8 mouse cellular contexts compared by ENCODE assay signal in genomic region chr4:101265523-101265922, GRCm38 (mm10). TPM values are rescaled to one million over a fixed set of nuclear protein-coding genes. Genes with fewer than 3 reads are reported as not detected.
A peak's percentile ranks its signal among the peaks of the same experiment; 100 is the strongest.
DNase-seq lines count a peak whose midpoint lies in the region; ATAC-seq and TF ChIP-seq lines count a peak whose summit lies in the region.

No protein-coding gene starts in this region.

- peak overlapping the region; percentile 64 for H3K27ac ChIP-seq in heart, embryonic 16.5 days (ENCODE audit: low read length)
- H3K27ac ChIP-seq in forebrain, postnatal 0 days (ENCODE audit: low read depth, low read length): no peak overlapping the region
- H3K27ac ChIP-seq in midbrain, embryonic 11.5 days (ENCODE audit: low read depth, low read length): no peak overlapping the region

- H3K4me1 ChIP-seq in heart, embryonic 16.5 days (ENCODE audit: control insufficient read depth, insufficient read depth, low read length): peaks cover 13% of the 10 kb centered on the region
- H3K4me1 ChIP-seq in G1E (ENCODE audit: insufficient read depth, low read depth, low read length): peaks cover 38% of the 10 kb centered on the region
- H3K4me1 ChIP-seq in forebrain, postnatal 0 days (ENCODE audit: insufficient read depth): no peaks in the 10 kb centered on the region
- peaks cover 4% of the 10 kb centered on the region; the same call in 1 of the 2 replicates for H3K4me1 ChIP-seq in midbrain, embryonic 11.5 days (ENCODE audit: control insufficient read depth, insufficient read depth, low read length)

- H3K4me2 ChIP-seq in heart, embryonic 16.5 days (ENCODE audit: low read depth, low read length): peak overlapping the region; percentile 89
- H3K4me2 ChIP-seq in forebrain, postnatal 0 days (ENCODE audit: low read depth): peak overlapping the region; percentile 63
- peak overlapping the region; percentile 85 for H3K4me2 ChIP-seq in midbrain, embryonic 11.5 days

- no peak overlapping the region for H3K9ac ChIP-seq in heart, embryonic 16.5 days (ENCODE audit: low read length)
- H3K9ac ChIP-seq in forebrain, postnatal 0 days: no peak overlapping the region
- no peak overlapping the region for H3K9ac ChIP-seq in midbrain, embryonic 11.5 days (ENCODE audit: low read length)

- no peaks in the 10 kb centered on the region for H3K36me3 ChIP-seq in heart, embryonic 16.5 days (ENCODE audit: control insufficient read depth, insufficient read depth)
- peaks cover 13% of the 10 kb centered on the region for H3K36me3 ChIP-seq in G1E (replicated peaks)
- H3K36me3 ChIP-seq in forebrain, postnatal 0 days (ENCODE audit: insufficient read depth): no peaks in the 10 kb centered on the region
- H3K36me3 ChIP-seq in midbrain, embryonic 11.5 days (ENCODE audit: control insufficient read depth, insufficient read depth, low read length): no peaks in the 10 kb centered on the region

- no peak for TF ChIP-seq CTCF in G1E (IDR thresholded peaks at IDR 0.05; ENCODE audit: low read depth, low read length)
- TF ChIP-seq CTCF in forebrain, postnatal 0 days (IDR thresholded peaks at IDR 0.05; ENCODE audit: low read depth): no peak

- DNase-seq in heart, adult 8-10 months (ENCODE audit: low spot score): no peak
- DNase-seq in G1E (ENCODE audit: low spot score) (no peak), MN1 (ENCODE audit: low spot score) (no peak)
- DNase-seq in forebrain, postnatal 0 days: no peak
- DNase-seq in midbrain, embryonic 11.5 days (ENCODE audit: low spot score, missing footprints): no peak
- DNase-seq in adrenal gland, adult 8-10 months: no peak
- DNase-seq in testis, postnatal 14 days (ENCODE audit: low spot score): no peak

- no peaks in the 10 kb centered on the region for H3K9me3 ChIP-seq in heart, embryonic 16.5 days (replicated peaks; ENCODE audit: control insufficient read depth, low read length)
- no peaks in the 10 kb centered on the region for H3K9me3 ChIP-seq in G1E (replicated peaks)
- no peaks in the 10 kb centered on the region for H3K9me3 ChIP-seq in forebrain, postnatal 0 days (ENCODE audit: low read length)
- H3K9me3 ChIP-seq in midbrain, embryonic 11.5 days (ENCODE audit: control insufficient read depth, low read length): no peaks in the 10 kb centered on the region

- peak overlapping the region; percentile 97 for H3K4me3 ChIP-seq in heart, embryonic 16.5 days (ENCODE audit: low read length)
- peak overlapping the region; percentile 98 for H3K4me3 ChIP-seq in G1E (ENCODE audit: low read depth, low read length)
- peak overlapping the region; percentile 99 for H3K4me3 ChIP-seq in forebrain, postnatal 0 days (ENCODE audit: low read depth, low read length)
- H3K4me3 ChIP-seq in midbrain, embryonic 11.5 days (ENCODE audit: low read depth, low read length): peak overlapping the region; percentile 93

- no peaks in the 10 kb centered on the region for H3K27me3 ChIP-seq in heart, embryonic 16.5 days (ENCODE audit: control insufficient read depth, insufficient read depth, low read length)
- no peaks in the 10 kb centered on the region for H3K27me3 ChIP-seq in G1E (ENCODE audit: insufficient read depth, low read length)
- no peaks in the 10 kb centered on the region for H3K27me3 ChIP-seq in forebrain, postnatal 0 days (ENCODE audit: insufficient read depth, low read length)
- no peaks in the 10 kb centered on the region for H3K27me3 ChIP-seq in midbrain, embryonic 11.5 days (ENCODE audit: control insufficient read depth, insufficient read depth, low read length)

- 30% methylated on average over 6 of the region's 7 CpGs for WGBS in heart, embryonic 16.5 days
- WGBS in forebrain, postnatal 0 days: 30% methylated on average over 6 of the region's 7 CpGs
- 39% methylated on average over 6 of the region's 7 CpGs for WGBS in midbrain, embryonic 11.5 days

- no peak for ATAC-seq in heart, embryonic 16.5 days (replicated peaks; ENCODE audit: extremely low read depth, insufficient read depth, low FRiP score)
- no peak for ATAC-seq in G1E (ENCODE audit: extremely low read depth, insufficient number of reproducible peaks, low FRiP score, poor library complexity, severe bottlenecking)
- ATAC-seq in forebrain, postnatal 0 days: no peak
- ATAC-seq in midbrain, embryonic 11.5 days (ENCODE audit: low FRiP score): peak; percentile 43

RNA-seq across cellular contexts. Expression of gene Jak1, which starts 0.4 kb away (rescaled TPM):
- 63.3 and 65.7 TPM in 2 replicates for polyA plus RNA-seq in heart, embryonic 16.5 days (2015; fragmentation: Nextera tagmentation; extraction: Ambion mirVana)
- 100 to 1,000 TPM in 1 of 4 experiments, 10 to 100 TPM in 3; 80.9 to 106 (median 90.0) TPM for total RNA-seq in heart, adult 8-10 months (2022)
- total RNA-seq in G1E (2014; fragmentation: Nextera tagmentation) (102 and 129 TPM in 2 replicates), G1E (2017) (71.6 and 89.5 TPM in 2 replicates)
- polyA plus RNA-seq in G1E (2012): 253 and 263 TPM in 2 replicates
- 63.1 and 71.1 TPM in 2 replicates for total RNA-seq in forebrain, postnatal 0 days (2014; rRNA removed)
- 57.2 and 68.7 TPM in 2 replicates for polyA plus RNA-seq in forebrain, postnatal 0 days (2015; fragmentation: Nextera tagmentation; extraction: Ambion mirVana)
- 52.2 and 58.2 TPM in 2 replicates for polyA plus RNA-seq in midbrain, embryonic 11.5 days (2014; fragmentation: Nextera tagmentation; extraction: Ambion mirVana)
- 100 to 1,000 TPM; 124 to 155 (median 151) TPM for total RNA-seq in adrenal gland, adult 8-10 months (2022)
